Mouse (Mus musculus): Measurements from ENCODE around the gene Megf11. TPM values are rescaled to one million over a fixed set of nuclear protein-coding genes. Genes with fewer than 3 reads are reported as not detected.

Megf11 gene
- total RNA-seq (2014; fragmentation: Nextera tagmentation) = not detected in 2 replicates
- under 0.01 TPM in 1 of 2 replicates, not detected in the other for total RNA-seq (2017)

DNA sequence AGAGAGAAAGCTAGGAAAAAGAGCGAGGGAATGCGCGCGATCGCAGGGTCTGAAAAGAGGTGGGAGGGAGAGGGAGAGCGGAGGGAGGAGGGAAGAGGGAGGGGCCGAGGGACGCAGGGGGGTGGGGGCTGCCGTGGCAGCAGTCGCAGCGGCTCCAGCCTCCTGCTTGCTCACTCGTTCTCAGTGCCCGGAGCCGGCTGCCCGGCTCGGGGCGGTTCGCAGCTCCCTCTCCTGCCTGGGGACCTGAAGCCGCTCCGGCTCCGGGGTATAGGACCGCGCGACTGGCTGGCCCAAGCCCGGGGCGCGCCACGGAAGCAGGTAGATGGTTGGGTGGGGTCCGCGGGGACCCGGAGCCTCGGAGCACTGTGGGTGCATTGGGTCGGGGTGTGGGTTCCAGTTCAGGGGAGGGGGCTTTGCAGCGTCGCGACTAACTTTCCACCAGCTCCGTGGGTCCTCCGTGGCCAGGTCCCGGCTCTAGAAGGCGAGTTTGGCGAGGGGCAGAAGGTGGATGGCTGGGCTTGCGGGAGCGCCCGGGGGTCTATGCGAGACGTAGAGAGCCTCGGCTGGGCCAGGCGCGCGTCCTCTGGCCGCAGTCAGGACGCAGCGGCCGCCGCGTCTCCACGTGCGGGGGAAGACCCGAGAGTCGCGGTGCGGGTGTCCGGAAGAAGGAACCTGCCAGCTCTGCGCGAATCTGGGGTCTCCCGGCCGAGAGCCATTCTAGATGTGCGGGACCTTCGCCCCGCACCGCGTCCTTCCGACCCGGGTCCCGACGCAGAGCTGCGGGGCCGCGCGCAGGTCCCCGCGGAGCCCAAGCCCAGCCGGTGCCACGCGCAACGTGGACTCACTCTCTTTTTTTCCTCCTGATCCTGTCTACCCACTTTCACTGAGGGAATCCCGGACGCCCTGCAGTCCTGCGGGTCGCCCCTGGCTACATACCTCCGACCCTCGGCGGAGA is at the start of gene Megf11:
Gene Megf11 (plus strand): TSS at position 116 of the 955 bp plus-strand sequence.
- no peak for ATAC-seq (replicated peaks; ENCODE audit: poor library complexity, severe bottlenecking)

DNA sequence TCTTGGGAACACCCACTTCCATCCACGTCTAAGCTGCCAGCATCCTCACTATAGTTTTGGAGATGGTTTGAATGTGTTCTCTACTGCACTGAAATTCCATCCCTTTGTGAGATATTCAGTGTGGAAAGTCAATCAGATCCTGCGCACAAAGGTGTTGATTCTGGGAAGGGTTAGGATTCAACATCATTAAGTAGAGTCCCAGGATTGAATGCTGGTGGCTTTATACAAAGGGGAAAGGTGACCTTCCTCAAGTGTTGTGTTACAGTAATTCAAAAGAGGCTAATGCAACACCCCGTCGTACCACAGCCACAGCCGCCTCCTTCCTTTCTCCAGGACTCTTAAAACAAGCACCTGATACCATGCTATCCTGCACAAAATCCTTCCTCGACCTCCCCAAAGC is 49.6 kb upstream of the Megf11 start:
- no peak for ATAC-seq (replicated peaks; ENCODE audit: poor library complexity, severe bottlenecking)

DNA sequence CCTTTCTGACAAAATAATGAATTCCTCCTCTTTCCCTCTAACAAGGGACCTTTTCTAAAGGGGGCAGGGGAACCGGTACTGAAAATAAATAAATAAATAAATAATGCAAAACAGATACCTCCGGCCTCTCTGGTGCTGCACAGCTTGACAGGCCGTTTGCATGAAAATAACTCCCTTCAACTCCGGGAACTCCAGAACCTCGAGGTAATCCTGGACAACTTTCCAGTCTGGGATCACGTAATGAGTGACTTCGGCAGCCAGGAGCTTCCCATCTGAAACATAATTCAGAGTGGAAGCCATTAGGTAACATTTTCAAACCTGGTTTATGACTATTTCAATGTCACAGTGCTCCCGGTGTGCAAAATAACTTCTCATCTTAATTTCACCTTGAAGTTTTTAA is 46.1 kb upstream of the Megf11 start:
- ATAC-seq (replicated peaks; ENCODE audit: poor library complexity, severe bottlenecking) = no peak

DNA sequence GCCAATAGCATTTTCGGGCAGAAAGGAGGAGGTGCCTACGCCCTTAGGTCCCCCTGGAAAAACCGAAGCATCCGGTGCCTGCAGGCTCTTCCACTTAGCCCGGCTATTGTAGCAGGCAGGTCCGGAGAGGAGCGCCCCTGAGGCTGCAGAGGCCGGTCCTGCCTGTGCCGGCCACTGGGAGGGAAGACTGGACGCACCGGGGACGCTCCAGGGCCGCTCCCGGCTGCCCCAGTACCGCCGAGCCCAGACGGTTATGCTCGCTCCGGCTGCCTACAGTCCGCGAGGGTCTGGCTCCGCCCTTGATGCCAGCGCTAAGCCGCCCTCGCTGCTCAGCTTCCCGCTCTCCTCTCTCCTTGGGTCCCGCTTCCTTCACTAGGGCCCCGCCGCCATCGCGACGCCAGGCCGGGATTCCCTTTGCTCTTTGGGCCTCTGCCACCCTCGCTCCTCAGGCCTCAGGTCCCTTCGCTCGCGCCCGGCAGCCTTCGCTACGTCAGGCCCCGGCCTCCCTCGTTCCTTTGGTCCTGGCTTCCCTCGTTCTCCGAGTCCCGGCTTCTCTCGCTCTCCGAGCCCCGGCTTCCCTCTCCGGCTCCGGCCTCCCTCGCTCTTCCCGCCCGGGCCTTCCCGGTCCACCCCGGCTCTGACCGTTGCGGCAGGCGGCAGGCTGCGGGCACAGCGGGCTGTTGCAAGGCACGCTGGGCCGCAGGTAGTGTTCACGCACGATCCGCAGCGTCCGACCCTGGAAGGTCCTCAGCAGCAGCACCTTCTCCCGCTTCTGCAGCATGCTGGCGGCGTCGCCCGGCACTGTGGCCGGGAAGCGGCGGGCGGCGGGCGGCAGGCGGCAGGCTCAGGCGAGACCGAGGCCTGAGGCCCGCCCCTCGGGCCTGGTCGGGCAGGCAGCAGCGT is 44.8 kb upstream of the Megf11 start:
- ATAC-seq (replicated peaks; ENCODE audit: poor library complexity, severe bottlenecking) = peak; percentile 76

DNA sequence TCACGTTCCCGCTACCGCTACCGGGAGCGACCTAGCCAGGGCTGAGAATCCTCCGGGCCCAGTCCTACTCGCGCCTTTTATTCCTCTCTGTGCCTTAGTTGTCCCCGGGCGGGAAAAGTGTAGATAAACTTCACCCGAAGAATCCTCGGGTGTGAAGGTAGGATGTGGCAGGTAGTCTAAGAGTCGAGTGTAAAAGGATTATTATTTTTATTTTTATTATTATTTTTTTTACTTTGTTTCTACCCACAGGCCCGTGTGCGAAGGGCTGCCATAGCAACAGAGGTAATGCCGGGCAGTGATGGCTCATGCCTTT is 44.2 kb upstream of the Megf11 start, which contains the start of gene Dis3l:
Gene Dis3l (minus strand): TSS at position 35 of the 313 bp plus-strand sequence.
- no peak for ATAC-seq (replicated peaks; ENCODE audit: poor library complexity, severe bottlenecking)

DNA sequence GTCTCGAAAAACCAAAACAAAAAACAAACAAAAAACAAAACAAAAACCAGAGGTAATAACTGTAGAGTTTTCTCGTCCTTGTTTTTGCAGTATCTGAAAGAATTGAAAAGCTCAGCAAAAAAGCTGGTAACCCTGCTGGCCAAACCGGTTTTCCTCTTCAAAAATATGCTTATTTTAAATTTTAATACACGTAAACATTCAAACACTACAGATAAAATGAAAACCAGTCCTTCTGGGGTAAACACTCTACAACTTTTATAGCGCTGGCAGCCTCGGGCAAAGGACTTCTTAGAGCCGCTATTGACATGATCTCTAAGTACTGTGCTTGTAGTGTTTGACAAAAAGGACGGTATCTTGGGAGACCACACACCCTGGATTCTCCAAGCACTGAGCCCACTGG is 43.8 kb upstream of the Megf11 start:
- no peak for ATAC-seq (replicated peaks; ENCODE audit: poor library complexity, severe bottlenecking)

DNA sequence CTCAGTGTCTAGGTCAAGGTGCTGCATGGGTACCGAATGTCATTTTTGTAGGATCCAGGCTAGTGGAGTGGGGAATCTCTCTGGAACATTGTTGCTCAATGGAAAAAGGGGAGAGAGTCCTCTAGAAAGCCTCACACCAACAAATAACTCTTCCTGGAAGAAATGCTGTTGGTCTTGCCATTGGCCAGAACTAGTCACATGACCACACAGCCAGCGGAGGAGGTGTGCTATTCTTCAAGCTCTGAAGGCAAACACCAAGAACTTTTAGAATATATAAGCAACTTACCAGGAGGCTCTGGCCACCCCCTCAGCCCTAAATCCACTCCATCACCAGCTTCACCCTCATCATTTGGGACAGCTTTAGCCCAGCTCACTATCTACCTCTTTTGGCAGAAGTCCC is 41.8 kb upstream of the Megf11 start:
- ATAC-seq (replicated peaks; ENCODE audit: poor library complexity, severe bottlenecking) = no peak

DNA sequence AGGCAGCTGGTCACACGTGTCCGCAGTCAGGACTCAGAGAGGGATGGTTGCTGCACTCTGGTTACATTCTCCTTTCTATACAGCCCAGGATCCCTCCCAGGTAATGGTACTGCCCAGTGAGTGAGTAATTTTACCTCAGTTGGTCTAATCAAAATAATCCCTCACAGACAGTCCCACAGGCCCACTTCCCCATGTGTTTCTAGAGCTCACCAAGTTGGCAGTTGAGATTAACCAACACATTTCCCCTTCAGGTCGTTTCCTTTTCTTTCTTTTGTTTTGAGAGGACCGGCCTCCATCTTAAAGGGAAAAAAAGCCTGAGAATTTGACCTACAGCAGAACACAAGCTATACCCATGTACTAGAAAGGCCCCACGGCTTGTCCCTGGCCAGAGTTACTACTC is 39.5 kb upstream of the Megf11 start:
- peak; percentile 42; the same call in 1 of the 2 replicates for ATAC-seq (replicated peaks; ENCODE audit: poor library complexity, severe bottlenecking)

DNA sequence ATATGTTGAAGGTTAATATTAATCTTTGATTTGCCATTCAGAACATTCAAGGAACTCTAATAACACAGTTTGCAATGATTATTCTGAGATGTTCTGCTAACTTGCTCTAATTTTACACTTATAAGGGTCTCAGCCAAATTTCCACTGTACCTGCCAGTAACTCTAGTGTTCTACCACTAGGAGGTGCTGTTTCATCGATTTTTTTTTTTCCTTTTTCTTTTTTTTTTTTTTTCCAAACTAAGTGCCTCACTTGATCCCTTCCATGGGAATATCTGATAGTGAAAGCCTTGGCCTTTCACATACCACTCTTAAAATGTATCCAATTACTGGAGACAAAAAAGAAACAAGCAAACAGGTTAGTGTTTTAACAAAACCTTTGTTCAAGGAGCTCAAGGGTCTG is 38.0 kb upstream of the Megf11 start:
- ATAC-seq (replicated peaks; ENCODE audit: poor library complexity, severe bottlenecking) = no peak

DNA sequence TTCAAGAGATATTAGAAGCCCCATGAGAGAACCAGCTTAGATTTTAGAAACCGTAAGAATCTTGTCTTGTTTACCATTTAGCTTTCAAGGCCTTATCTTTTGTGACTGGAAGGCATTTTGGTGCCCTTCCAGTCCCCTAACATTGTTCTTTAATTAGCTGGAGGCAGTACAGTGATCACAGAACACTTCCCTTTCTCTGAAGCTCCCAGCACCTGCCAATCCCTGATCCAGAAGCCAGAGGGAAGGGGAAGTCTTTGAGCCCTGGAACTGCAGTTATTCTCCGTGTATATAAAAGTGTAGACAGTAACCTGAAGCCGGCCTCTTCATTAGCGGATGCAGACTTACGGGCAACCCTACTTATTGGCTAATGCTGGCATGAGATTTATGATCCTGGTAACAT is 35.9 kb upstream of the Megf11 start:
- ATAC-seq (replicated peaks; ENCODE audit: poor library complexity, severe bottlenecking) = no peak

DNA sequence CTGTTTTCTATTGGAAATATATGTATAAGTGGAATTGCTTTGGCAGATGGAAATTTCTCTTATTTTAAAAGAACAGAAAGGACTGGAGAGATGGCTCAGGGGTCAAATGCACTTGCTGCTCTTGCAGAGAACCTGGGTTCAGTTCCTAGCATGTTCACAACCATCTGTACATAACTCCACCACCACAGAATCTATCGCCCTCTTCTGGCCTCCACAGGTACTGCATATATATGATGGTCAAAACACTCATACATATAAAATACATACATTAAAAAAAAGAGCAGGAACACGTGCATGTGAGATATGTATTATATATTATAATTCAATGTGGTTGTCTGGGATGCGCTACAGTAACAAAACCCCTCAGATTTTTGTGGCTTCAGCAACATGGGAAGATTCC is 34.2 kb upstream of the Megf11 start:
- ATAC-seq (replicated peaks; ENCODE audit: poor library complexity, severe bottlenecking) = peak; percentile 44

DNA sequence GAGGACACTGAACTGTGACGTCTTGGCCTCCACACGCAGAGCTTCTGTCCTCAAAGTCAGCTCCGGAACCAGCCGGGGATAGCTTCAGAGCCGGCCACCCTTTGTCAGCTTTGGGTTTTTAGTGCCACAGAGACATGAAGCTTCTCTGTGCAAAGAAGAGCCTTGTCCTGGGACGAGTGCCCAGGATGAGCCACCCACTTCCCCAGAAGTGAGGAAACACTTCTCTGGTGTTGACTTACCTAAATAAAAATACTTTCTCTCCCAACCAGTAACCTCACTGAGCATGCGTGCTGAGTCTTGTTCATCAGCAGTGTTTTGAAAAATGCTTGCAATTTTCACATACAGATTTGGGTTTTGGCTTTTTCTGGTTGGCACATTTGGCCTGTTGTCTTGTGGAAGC is 29.8 kb upstream of the Megf11 start:
- no peak for ATAC-seq (replicated peaks; ENCODE audit: poor library complexity, severe bottlenecking)

DNA sequence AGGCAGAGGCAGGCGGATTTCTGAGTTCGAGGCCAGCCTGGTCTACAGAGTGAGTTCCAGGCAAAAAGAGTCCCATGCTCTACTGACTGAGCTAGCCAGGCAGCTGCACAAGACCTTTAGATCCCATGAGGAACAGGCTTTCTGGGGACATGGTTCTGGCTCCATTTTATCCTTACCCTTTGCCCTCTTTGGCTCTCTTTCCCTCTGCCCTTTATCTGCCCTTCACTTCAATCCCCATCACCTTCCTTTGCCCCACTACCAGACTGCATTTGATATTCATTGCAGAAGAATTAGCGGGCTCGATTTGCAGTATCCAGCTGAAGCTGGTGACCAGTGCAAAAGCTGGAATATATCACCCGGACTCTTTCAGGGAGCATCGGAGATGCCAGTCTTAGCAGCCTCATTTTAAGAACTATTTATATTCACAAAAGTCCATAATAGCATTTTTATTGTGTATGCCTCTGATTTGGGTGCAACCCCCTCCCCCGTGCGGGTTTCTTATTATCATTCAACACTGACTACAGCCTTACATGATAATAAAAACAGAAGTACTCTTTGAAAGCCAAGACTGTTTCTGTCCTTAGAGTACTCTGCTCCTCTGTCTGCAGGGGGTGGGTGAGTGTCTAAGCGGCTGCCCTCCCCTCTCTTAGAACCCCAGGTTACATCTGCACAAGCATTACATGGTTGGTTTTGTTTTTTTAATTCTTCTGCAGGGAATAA is 24.0 kb upstream of the Megf11 start:
- no peak for ATAC-seq (replicated peaks; ENCODE audit: poor library complexity, severe bottlenecking)

DNA sequence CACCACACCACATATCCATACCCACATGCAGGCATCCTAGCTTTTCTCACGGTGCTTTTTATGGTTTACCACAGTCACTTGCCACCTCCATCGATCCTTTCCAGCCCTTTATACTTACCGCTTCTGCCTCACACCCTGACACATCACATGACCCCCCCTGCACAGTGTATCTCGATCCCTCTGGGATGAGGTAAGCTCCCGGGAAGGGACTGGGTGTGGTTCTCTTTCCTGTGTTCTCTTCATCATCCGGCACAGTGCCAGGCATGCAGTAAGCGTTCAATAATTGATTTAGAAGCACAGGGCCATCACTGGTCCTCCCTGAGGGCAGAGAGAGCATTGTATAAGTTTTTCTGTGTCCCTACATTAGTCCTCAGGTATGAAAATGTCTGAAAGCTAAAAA is 15.6 kb upstream of the Megf11 start:
- ATAC-seq (replicated peaks; ENCODE audit: poor library complexity, severe bottlenecking) = no peak

DNA sequence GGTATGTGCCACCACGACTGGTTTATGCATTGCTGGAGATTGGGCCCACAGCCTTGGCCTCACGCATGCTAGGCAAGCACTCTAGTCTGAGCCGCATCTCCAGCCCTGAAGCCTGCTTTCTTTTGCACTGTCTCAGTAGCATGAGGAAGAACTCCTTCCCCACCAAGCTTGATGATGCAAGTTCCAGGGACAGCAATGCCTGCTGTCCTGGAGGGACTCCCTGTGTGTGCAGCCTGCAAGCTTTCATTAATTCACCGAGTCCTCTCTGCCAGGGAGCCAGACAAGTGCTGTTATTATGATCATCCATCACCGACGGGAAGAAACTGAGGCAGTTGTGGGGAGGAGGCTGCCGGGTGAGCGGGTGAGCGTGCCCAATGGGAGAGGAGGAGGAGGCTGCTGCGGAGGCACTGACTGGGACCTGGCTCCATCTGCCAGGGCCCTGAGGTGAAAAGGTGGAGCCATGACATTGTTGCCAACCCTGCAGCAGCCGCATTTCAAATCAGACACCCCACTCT is 14.1 kb upstream of the Megf11 start:
- ATAC-seq (replicated peaks; ENCODE audit: poor library complexity, severe bottlenecking) = no peak

DNA sequence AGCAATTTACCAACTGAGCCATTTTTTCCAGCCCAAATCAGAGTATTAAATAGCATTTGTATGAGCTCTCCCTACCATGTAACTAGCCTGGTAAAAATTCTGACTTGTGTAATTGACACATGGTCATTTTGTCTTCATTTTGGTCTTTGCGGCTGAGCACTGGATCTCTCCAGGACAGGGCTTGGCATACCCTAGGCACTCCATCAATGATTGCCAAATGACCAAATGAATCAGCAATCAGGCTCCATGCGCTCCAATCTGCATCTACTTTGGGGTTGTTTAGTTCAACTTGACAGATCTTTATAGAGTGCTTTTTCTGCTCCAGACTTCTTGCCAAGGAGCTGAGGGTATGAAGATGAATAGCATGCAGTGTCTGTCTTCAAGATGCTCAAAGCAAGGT is 9.0 kb upstream of the Megf11 start:
- ATAC-seq (replicated peaks; ENCODE audit: poor library complexity, severe bottlenecking) = no peak

DNA sequence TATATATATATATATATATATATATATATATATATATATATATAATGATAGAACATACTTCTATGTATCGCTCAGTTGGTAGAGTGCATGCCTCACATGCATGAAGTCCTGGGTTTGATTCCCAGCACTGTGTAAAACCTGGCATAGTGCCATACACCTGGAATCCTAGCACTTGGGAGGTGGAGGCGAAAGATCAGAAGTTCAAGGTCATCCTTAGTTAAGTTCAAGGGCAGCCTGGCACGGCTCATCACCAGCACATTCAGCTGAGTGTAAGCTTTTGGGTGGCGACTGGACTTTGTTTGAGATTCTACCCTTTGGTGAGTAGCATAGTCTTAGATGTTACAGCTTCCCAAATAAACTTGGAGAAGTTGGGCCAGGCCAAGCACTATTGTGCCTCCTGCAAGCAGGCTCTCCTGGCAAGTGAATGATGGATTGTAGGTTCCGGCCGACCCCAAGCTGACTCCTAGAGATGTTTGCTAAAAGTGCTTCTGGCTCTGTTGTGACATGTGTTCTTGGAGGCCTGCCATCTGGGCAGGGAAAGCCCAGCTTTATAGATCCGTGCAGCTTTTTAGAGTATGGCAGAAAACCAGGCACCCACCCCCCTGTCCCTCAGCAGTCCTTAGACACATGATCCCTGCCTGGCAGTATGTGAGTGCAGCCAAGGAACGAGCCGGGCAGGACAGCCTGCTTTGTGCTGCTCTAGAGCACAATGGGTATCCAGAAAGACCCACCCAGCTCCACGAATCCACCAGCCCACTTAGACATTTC is 2.2 kb upstream of the Megf11 start:
- ATAC-seq (replicated peaks; ENCODE audit: poor library complexity, severe bottlenecking) = no peak

DNA sequence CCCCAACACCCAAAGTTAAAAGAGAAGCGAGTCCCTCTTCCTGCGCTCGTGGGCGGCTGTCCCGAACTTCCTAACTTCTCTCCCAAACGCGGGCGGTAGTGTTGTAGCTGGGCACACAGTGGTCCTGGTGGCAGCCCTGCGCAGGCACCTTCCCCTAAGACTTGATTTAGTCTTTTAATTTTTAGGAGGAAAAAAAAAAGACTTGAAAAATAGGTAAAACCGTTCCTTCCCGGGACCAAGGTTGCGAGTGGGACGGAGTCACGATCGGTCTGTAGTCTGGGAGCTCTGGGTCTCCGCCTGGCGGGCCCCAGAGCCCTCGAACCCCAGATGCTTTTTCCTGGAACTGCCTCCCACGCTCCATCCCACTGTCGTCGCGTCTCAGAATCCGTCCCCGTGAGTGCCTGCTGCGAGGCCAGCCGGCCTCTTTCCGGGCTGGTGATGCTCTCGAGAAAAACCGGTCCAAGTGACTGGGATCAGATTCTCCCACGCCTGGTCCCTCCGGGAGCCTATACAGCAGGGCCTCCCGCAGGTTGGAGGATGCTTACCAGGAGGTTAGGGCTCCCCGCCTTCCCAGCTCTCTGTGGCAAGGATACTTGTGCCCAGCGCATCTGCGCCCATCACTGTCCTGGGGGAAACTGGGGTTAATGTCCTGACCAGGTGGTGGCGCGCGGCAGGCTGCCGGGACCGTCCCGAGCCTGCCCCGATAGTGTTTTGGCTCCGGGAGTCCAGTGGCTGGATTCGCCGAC is 1.2 kb downstream of the Megf11 start:
- ATAC-seq (replicated peaks; ENCODE audit: poor library complexity, severe bottlenecking) = no peak

All from granulocyte monocyte progenitor cell, adult 5-6 weeks (primary cell).